Mouse (Mus musculus) frontal cortex, adult 2 months (tissue): ENCODE data around the gene Tnnt2. TPM values are rescaled to one million over a fixed set of nuclear protein-coding genes. Genes with fewer than 3 reads are reported as not detected.

Source experiments
- DNase-seq, 2 experiments: peaks; one replicate each; pipeline ENCODE4 v3.0.0; 2022; ENCODE audit warnings: low spot score in 1 of 2; ENCODE audit errors: extremely low spot score in 1 of 2
- polyA plus RNA-seq: library from polyadenylated mRNA; depleted of rRNA; stranded (reverse); fragments of >200 nt; gene quantifications from 2 replicates; pipeline ENCODE4 v1.2.3, GENCODE M21; 2012; rRNA removed

The Tnnt2 gene
- polyA plus RNA-seq, 1 experiment: 11.6 TPM

DNA sequence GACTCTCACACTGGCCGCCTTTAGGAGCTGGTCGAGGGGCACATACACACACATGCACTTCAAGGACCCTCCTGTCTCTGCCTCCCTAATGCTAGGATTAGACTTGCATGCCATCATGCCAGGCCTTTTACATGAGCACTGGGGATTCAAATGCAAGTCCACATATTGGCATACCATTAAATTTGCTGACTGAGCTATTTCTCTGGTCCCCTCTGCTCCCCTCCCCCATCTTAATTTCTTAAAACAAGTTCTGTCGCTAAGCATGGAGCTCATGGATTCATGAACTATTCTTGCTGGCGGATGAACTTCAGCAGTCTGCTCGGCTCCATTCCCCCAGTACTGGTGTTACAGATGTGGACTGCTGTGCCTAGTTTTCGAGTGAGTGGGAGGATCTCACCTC, 56.6 kb downstream of the Tnnt2 start:
- DNase-seq: no peak

DNA sequence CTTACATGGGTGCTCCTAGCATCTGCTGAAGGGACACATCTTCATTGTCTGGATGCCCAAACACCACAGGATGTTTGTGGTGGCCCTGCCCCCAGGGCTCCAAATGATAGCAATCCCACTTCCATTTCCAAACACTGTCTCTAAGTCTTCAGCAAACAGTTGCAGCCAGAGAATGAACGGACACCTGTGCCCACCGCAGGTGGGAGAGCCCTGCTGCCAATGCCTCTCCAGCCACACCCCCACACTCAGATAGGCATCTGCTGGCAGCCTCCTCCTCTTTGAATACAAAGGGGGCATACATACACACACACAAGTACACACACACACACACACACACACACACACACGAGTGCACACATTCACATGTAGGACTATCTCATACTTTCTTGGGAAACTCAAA, 57.2 kb downstream of the Tnnt2 start:
- no peak for DNase-seq

DNA sequence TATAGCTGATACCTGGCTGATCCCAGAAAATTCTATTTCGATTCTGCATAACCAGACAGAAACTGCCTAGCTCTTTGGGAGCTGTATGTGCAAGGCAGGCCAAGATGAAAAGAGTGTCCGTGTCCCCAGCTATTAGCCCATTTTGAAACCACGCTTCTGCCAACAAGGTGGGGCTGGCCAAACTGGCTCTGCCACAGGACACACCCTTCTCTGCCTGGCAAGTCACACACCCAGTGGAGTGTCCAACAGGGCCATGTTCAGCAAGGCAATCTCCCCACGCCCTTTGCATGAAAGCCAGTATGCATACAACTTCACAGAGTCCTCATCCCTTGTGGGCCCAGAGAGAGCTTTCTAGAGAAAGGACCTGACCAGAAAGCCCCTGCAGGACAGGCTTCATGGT, 59.2 kb downstream of the Tnnt2 start:
- DNase-seq: no peak

DNA sequence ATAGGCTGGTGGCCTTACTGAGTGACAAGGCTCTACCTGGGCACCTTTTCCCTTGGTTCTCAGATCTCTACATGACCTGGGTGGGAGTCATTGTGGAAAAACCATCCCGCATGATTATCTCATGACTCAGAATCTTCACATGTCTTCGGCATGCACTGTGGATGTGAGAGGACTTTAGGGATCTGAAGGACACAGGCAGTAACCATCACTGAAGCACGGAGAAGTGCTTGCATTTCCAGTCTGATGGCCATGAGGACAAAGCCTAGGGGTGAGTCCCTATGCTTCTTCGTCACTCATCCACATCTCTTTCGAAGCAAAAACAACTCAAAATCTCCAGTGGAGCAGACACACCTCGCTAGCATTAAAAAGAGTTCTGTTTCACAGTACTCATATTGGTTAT, 63.1 kb downstream of the Tnnt2 start:
- DNase-seq: no peak

DNA sequence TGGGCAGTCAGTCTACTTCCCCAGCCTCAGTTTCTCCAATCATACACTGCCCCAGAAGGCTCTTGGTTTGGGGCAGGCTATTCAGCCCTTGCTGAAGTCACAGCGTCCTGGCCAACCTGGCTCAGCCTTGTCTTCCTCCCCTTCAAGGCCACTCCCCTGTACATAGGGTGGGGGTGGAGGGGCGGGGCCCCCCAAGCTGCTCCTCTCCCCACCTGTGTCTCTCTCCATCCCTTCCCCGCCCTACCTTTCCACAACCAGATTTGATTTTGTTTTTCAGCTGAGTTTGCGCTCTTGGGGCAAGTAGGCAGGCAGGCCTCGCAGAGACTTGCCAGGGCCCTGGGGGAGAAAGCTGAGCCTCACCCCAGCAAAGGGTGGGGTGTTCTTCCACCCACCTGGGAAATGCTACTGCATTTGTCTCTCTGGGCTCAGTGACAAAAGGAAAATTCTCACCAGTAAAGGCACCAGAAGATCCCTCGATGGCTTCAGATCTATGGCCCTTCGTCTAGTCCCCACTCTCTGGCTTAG, 63.9 kb downstream of the Tnnt2 start:
- DNase-seq: no peak

Other genes with a start within 250 kb of the Tnnt2 start
- gene Nav1, start 229.1 kb upstream of the Tnnt2 start, polyA plus RNA-seq: 49.4 and 61.9 TPM in 2 replicates
- gene Csrp1, start 116.3 kb upstream of the Tnnt2 start, polyA plus RNA-seq: 205 and 232 TPM in 2 replicates
- 33.6 and 41.1 TPM in 2 replicates for gene Phlda3, start 70.2 kb upstream of the Tnnt2 start, polyA plus RNA-seq
- gene Tnni1, start 56.9 kb upstream of the Tnnt2 start, polyA plus RNA-seq: 10.5 and 11.3 TPM in 2 replicates
- gene Lad1, start 17.8 kb upstream of the Tnnt2 start, polyA plus RNA-seq: 1.6 and 1.8 TPM in 2 replicates
- gene Pkp1, start 82.9 kb downstream of the Tnnt2 start, polyA plus RNA-seq: 0.24 and 0.40 TPM in 2 replicates
- 12.1 and 17.9 TPM in 2 replicates for gene Igfn1, start 170.0 kb downstream of the Tnnt2 start, polyA plus RNA-seq
- 108 and 113 TPM in 2 replicates for gene Tmem9, start 171.8 kb downstream of the Tnnt2 start, polyA plus RNA-seq
- gene Ascl5, start 214.4 kb downstream of the Tnnt2 start, polyA plus RNA-seq: 1.0 and 1.2 TPM in 2 replicates
- gene Cacna1s, start 216.4 kb downstream of the Tnnt2 start, polyA plus RNA-seq: 4.5 and 5.6 TPM in 2 replicates